ENCODE assay signal across 35 mouse cellular contexts in the genomic region with DNA sequence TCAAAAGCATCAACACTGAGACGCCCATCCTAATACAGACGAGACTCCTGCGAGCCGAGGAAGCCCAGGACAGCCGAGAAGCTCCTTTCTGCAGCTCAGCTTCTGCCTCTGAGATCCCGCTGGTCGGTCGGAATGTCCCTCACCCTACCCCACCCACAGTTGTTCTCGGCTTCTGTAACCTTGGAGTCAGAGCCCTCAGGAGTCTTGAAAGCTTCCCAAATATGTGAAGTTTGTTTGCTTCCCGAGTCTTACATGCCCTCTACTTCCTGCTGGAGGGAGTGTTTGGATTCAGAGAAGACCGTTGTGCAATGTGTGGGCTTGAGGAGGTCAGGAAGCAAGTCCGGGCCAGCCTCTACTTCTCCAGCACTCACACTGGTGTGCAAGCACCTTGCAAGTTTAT. TPM values are rescaled to one million over a fixed set of nuclear protein-coding genes. Genes with fewer than 3 reads are reported as not detected.
DNase-seq lines count a peak whose midpoint lies in the region; ATAC-seq and TF ChIP-seq lines count a peak whose summit lies in the region.
"Had no signal": no experiment of that assay in that cellular context is flagged by ENCODE, and none has a peak within 500 bp of the region (broad histone marks: within the 10 kb centered on the region; RNA-seq: fewer than 3 reads in every experiment).

No protein-coding gene starts in this region.

- no peak overlapping the region for H3K4me3 ChIP-seq in lung, embryonic 15.5 days
- H3K4me3 ChIP-seq in heart, adult 2 months, result no peak overlapping the region
- H3K4me3 ChIP-seq: embryonic facial prominence, embryonic 13.5 days; erythroblast, embryonic 14.5 days; hindbrain, embryonic 15.5 days; megakaryocyte, embryonic 14.5 days; midbrain, embryonic 15.5 days; neural tube, embryonic 12.5 days had no signal

- no peaks in the 10 kb centered on the region for H3K36me3 ChIP-seq in lung, embryonic 15.5 days
- no peaks in the 10 kb centered on the region for H3K36me3 ChIP-seq in heart, adult 2 months (ENCODE audit: control insufficient read depth, insufficient read depth, low read length)
- H3K36me3 ChIP-seq: embryonic facial prominence, embryonic 13.5 days; hindbrain, embryonic 15.5 days; midbrain, embryonic 15.5 days; neural tube, embryonic 12.5 days had no signal

- H3K27me3 ChIP-seq in lung, embryonic 15.5 days, result 0 out of 2 replicates have a peak, but pooled peaks cover 3% of the 10 kb centered on the region
- no peaks in the 10 kb centered on the region for H3K27me3 ChIP-seq in heart, adult 2 months (ENCODE audit: control insufficient read depth, insufficient read depth, low read length)
- H3K27me3 ChIP-seq: hindbrain, embryonic 15.5 days; midbrain, embryonic 15.5 days; neural tube, embryonic 12.5 days had no signal

- intact Hi-C loops in heart, adult 2 months (cut with DNase I), result no loop called here

- no peak for TF ChIP-seq CTCF in heart, adult 2 months (IDR thresholded peaks at IDR 0.05)

- H3K79me2 ChIP-seq in heart, adult 2 months (replicated peaks; ENCODE audit: control insufficient read depth, insufficient read depth, low read length), result no peaks in the 10 kb centered on the region

- WGBS in lung, embryonic 15.5 days, result 34% methylated on average over 12 of the region's 12 CpGs
- WGBS in heart, adult 2 months, result 59% methylated on average over 12 of the region's 12 CpGs

- peak; percentile 21 for DNase-seq in urinary bladder, postnatal 14 days (ENCODE audit: low spot score)
- DNase-seq in urinary bladder, postnatal 4 days (ENCODE audit: low spot score in 2 of 2), result no peak
- peak; percentile 87 for DNase-seq in lung, postnatal 36 days
- DNase-seq in heart, adult 2 months, result no peak
- no peak for DNase-seq in adrenal gland, postnatal 36 days
- DNase-seq in layer of hippocampus, postnatal 14 days (ENCODE audit: low spot score in 2 of 2), result no peak
- DNase-seq: adrenal gland, postnatal 10 days; cerebellum, adult 2 months; cerebellum, postnatal 25 days; embryo, embryonic 11 days; kidney, adult 9 months; kidney, postnatal 36 days; thymus, postnatal 25 days had no signal

- TF ChIP-seq POLR2A in heart, adult 2 months (IDR thresholded peaks at IDR 0.05; ENCODE audit: insufficient read depth, low read depth, low read length), result no peak

- peak; percentile 86 for ATAC-seq in lung, embryonic 15.5 days (ENCODE audit: borderline replicate concordance, extremely low read depth, low FRiP score, low TSS enrichment)
- ATAC-seq: CD4-positive, CD25-positive, alpha-beta regulatory T cell, adult 4 months; forebrain, embryonic 14.5 days; midbrain, embryonic 15.5 days had no signal

- H3K4me2 ChIP-seq in lung, embryonic 15.5 days, result peak overlapping the region; percentile 35; the same call in 1 of the 2 replicates
- H3K4me2 ChIP-seq: embryonic facial prominence, embryonic 13.5 days; heart, embryonic 11.5 days; hindbrain, embryonic 15.5 days; midbrain, embryonic 15.5 days; neural tube, embryonic 12.5 days had no signal

- H3K27ac ChIP-seq in lung, embryonic 15.5 days, result no peak overlapping the region
- H3K27ac ChIP-seq in heart, adult 2 months, result no peak overlapping the region
- H3K27ac ChIP-seq: embryonic facial prominence, embryonic 13.5 days; hindbrain, embryonic 15.5 days; midbrain, embryonic 15.5 days; neural tube, embryonic 12.5 days had no signal

- H3K4me1 ChIP-seq in lung, embryonic 15.5 days, result 0 out of 2 replicates have a peak, but pooled peaks cover 6% of the 10 kb centered on the region
- no peaks in the 10 kb centered on the region for H3K4me1 ChIP-seq in heart, adult 2 months (ENCODE audit: control insufficient read depth, insufficient read depth, low read length)
- H3K4me1 ChIP-seq: embryonic facial prominence, embryonic 13.5 days; hindbrain, embryonic 15.5 days; megakaryocyte, embryonic 14.5 days; midbrain, embryonic 15.5 days; neural tube, embryonic 12.5 days had no signal

- no peak overlapping the region for H3K9ac ChIP-seq in lung, embryonic 15.5 days
- H3K9ac ChIP-seq in heart, adult 2 months (ENCODE audit: low read depth, low read length), result no peak overlapping the region
- H3K9ac ChIP-seq: embryonic facial prominence, embryonic 13.5 days; hindbrain, embryonic 15.5 days; midbrain, embryonic 15.5 days; neural tube, embryonic 12.5 days had no signal

- no peak for TF ChIP-seq EP300 in heart, adult 2 months (IDR thresholded peaks at IDR 0.05; ENCODE audit: insufficient read depth, low read depth, low read length)

- H3K9me3 ChIP-seq in lung, embryonic 15.5 days, result no peaks in the 10 kb centered on the region
- H3K9me3 ChIP-seq: embryonic facial prominence, embryonic 13.5 days; hindbrain, embryonic 15.5 days; megakaryocyte, embryonic 14.5 days; midbrain, embryonic 15.5 days; neural tube, embryonic 12.5 days had no signal

RNA-seq across cellular contexts. Expression of gene Kcne2, which starts 24.3 kb away (rescaled TPM):
- 0.63 and 0.81 TPM in 2 replicates for polyA plus RNA-seq in lung, embryonic 15.5 days (2015; fragmentation: Nextera tagmentation; extraction: Ambion mirVana)
- total RNA-seq in heart, adult 2 months (2021), result not detected
- polyA plus RNA-seq in heart, adult 2 months (2012; rRNA removed), result not detected in 2 replicates
- total RNA-seq in adrenal gland, postnatal 36 days (2021), result under 1 TPM in 1 of 2 experiments, not detected in 1; 0.16 TPM
- total RNA-seq in layer of hippocampus, postnatal 14 days (2021), result 1 to 10 TPM in 1 of 2 experiments, under 1 TPM in 1; 0.52 to 7.6 TPM
- total RNA-seq: adrenal gland, postnatal 10 days; gastrocnemius, adult 8-10 months; granulocyte monocyte progenitor cell, adult 5-6 weeks; hematopoietic stem cell, adult 5-6 weeks; liver, adult 2 months had no signal
- polyA plus RNA-seq: CD4-positive, CD25-positive, alpha-beta regulatory T cell, adult 4 months; erythroblast, embryonic 14.5 days; liver, adult 2 months; liver, embryonic 16.5 days; spleen, adult 2 months had no signal

RNA-seq across cellular contexts. Expression of gene Smim11, which starts 33.2 kb away (rescaled TPM):
- 129 TPM in 2 replicates for polyA plus RNA-seq in lung, embryonic 15.5 days (2015; fragmentation: Nextera tagmentation; extraction: Ambion mirVana)
- total RNA-seq in heart, adult 2 months (2021), result 10 to 100 TPM; 76.1 to 89.9 TPM
- 46.9 and 55.4 TPM in 2 replicates for polyA plus RNA-seq in heart, adult 2 months (2012; rRNA removed)
- 10 to 100 TPM; 56.5 to 61.6 TPM for total RNA-seq in adrenal gland, postnatal 36 days (2021)
- total RNA-seq in layer of hippocampus, postnatal 14 days (2021), result 10 to 100 TPM; 12.9 to 17.9 TPM

RNA-seq across cellular contexts. Expression of gene Fam243, which starts 53.4 kb away (rescaled TPM):
- polyA plus RNA-seq in lung, embryonic 15.5 days (2015; fragmentation: Nextera tagmentation; extraction: Ambion mirVana), result not detected in 2 replicates
- 1 to 10 TPM in 1 of 2 experiments, under 1 TPM in 1; 0.78 to 1.2 TPM for total RNA-seq in heart, adult 2 months (2021)
- 0.14 and 0.20 TPM in 2 replicates for polyA plus RNA-seq in heart, adult 2 months (2012; rRNA removed)
- total RNA-seq in adrenal gland, postnatal 36 days (2021), result not detected
- not detected for total RNA-seq in layer of hippocampus, postnatal 14 days (2021)
- total RNA-seq: adrenal gland, postnatal 10 days; gastrocnemius, adult 8-10 months; granulocyte monocyte progenitor cell, adult 5-6 weeks; hematopoietic stem cell, adult 5-6 weeks; layer of hippocampus, adult 8-10 months; left cerebral cortex, adult 8-10 months; liver, adult 2 months had no signal
- polyA plus RNA-seq: CD4-positive, CD25-positive, alpha-beta regulatory T cell, adult 4 months; cerebellum, adult 2 months; embryonic facial prominence, embryonic 13.5 days; erythroblast, embryonic 14.5 days; frontal cortex, adult 2 months; heart, embryonic 11.5 days; hindbrain, embryonic 15.5 days; intestine, embryonic 14.5 days; limb, embryonic 11.5 days; liver, adult 2 months; liver, embryonic 16.5 days; neural tube, embryonic 12.5 days; spleen, adult 2 months; stomach, embryonic 14.5 days had no signal

Comparison
In these comparisons a context has a peak if more than half of its experiments do, and no peak if none do; other contexts are left out.
1. DNase-seq: peak in urinary bladder, postnatal 14 days (single experiment) and lung, postnatal 36 days (single experiment); none in urinary bladder, postnatal 4 days (0 of 2), heart, adult 2 months (0 of 2), adrenal gland, postnatal 36 days (0 of 2) and layer of hippocampus, postnatal 14 days (0 of 2).